Mouse (Mus musculus): ENCODE results near the gene Cacnb1. TPM values are rescaled to one million over a fixed set of nuclear protein-coding genes. Genes with fewer than 3 reads are reported as not detected.

Cacnb1 gene
- polyA plus RNA-seq, 1 experiment from 2014 or later: 6.1 TPM

DNA sequence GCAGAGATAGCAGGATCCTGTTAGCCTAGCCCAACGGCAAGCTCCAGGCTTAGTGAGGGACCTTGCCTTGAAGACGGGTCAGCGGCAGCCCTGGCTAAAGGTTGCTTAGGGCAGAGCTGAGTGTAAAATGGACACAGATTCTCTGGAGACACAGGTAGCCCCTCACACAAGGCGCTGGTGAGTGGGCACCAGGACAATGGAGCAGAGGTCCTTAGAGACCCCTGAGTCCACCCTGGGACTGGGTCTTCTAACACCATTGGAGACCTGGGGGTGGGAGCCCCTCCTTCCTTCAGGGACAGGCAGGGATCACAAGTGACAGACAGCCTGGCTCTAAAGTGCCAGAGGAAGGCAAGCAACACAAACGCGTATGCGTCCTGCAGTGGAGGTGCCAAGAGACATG is 52.1 kb downstream of the Cacnb1 start:
- WGBS (ENCODE audit: insufficient replicate concordance): 75% methylated on average over 7 of the region's 7 CpGs
- Histone ChIP-seq H3K4me1 (ENCODE audit: control insufficient read depth, insufficient read depth, low read length) (no peaks in the 10 kb centered on the region), H3K36me3 (ENCODE audit: control insufficient read depth, insufficient read depth, low read length) (no peaks in the 10 kb centered on the region), H3K4me3 (ENCODE audit: low read depth, low read length) (no peak overlapping the region), H3K27me3 (ENCODE audit: control insufficient read depth, insufficient read depth, low read length) (peaks cover 3% of the 10 kb centered on the region; the same call in 1 of the 2 replicates), H3K4me2 (no peak overlapping the region), H3K9me3 (replicated peaks; ENCODE audit: control insufficient read depth, low read length) (no peaks in the 10 kb centered on the region), H3K27ac (ENCODE audit: low read depth, low read length) (no peak overlapping the region), H3K9ac (ENCODE audit: low read depth, low read length) (no peak overlapping the region)
- no peak for ATAC-seq (replicated peaks; ENCODE audit: insufficient number of reproducible peaks, low FRiP score, low TSS enrichment)

DNA sequence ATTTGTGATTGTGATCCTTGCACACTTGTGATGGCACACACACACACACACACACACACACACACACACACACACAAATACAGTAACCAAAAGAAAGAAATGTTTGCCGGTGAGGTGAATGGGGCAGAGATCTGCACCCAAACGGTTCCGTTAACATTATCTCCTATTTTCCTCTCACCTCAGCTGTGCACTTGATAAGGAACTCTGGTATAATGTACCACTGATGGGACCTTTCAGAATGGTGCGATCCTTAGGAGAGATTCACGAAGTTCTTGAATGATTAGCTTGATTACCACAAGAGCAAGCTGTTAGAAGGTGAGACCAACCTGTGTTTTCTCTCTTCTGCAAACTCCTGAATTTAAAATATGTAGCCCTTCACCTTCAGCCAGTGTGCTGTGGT is 54.4 kb downstream of the Cacnb1 start:
- H3K36me3 ChIP-seq (ENCODE audit: control insufficient read depth, insufficient read depth, low read length): no peaks in the 10 kb centered on the region
- H3K27me3 ChIP-seq (ENCODE audit: control insufficient read depth, insufficient read depth, low read length): peaks cover 5% of the 10 kb centered on the region; the same call in 1 of the 2 replicates
- no peak overlapping the region for H3K9ac ChIP-seq (ENCODE audit: low read depth, low read length)
- no peaks in the 10 kb centered on the region for H3K9me3 ChIP-seq (replicated peaks; ENCODE audit: control insufficient read depth, low read length)
- no peak overlapping the region for H3K4me2 ChIP-seq
- H3K4me1 ChIP-seq (ENCODE audit: control insufficient read depth, insufficient read depth, low read length): no peaks in the 10 kb centered on the region
- H3K4me3 ChIP-seq (ENCODE audit: low read depth, low read length): no peak overlapping the region
- H3K27ac ChIP-seq (ENCODE audit: low read depth, low read length): no peak overlapping the region
- ATAC-seq (replicated peaks; ENCODE audit: insufficient number of reproducible peaks, low FRiP score, low TSS enrichment): no peak
- WGBS (ENCODE audit: insufficient replicate concordance): 54% methylated on average over 5 of the region's 5 CpGs

GRCm38 (mm10) chr11:97967114-97967513 is 55.7 kb downstream of the Cacnb1 start:
- Histone ChIP-seq H3K4me2 (no peak overlapping the region), H3K27ac (ENCODE audit: low read depth, low read length) (no peak overlapping the region), H3K9me3 (replicated peaks; ENCODE audit: control insufficient read depth, low read length) (no peaks in the 10 kb centered on the region), H3K4me3 (ENCODE audit: low read depth, low read length) (no peak overlapping the region), H3K9ac (ENCODE audit: low read depth, low read length) (no peak overlapping the region), H3K36me3 (ENCODE audit: control insufficient read depth, insufficient read depth, low read length) (no peaks in the 10 kb centered on the region), H3K4me1 (ENCODE audit: control insufficient read depth, insufficient read depth, low read length) (no peaks in the 10 kb centered on the region), H3K27me3 (ENCODE audit: control insufficient read depth, insufficient read depth, low read length) (peaks cover 5% of the 10 kb centered on the region; the same call in 1 of the 2 replicates)
- WGBS (ENCODE audit: insufficient replicate concordance): 43% methylated on average over 2 of the region's 2 CpGs
- no peak for ATAC-seq (replicated peaks; ENCODE audit: insufficient number of reproducible peaks, low FRiP score, low TSS enrichment)

GRCm38 (mm10) chr11:97960907-97961306 is 61.9 kb downstream of the Cacnb1 start:
- Histone ChIP-seq H3K36me3 (ENCODE audit: control insufficient read depth, insufficient read depth, low read length) (no peaks in the 10 kb centered on the region), H3K4me1 (ENCODE audit: control insufficient read depth, insufficient read depth, low read length) (no peaks in the 10 kb centered on the region), H3K4me2 (no peak overlapping the region), H3K27ac (ENCODE audit: low read depth, low read length) (no peak overlapping the region), H3K4me3 (ENCODE audit: low read depth, low read length) (no peak overlapping the region), H3K9me3 (replicated peaks; ENCODE audit: control insufficient read depth, low read length) (no peaks in the 10 kb centered on the region), H3K9ac (ENCODE audit: low read depth, low read length) (no peak overlapping the region), H3K27me3 (ENCODE audit: control insufficient read depth, insufficient read depth, low read length) (peaks cover 2% of the 10 kb centered on the region; the same call in 1 of the 2 replicates)
- ATAC-seq (replicated peaks; ENCODE audit: insufficient number of reproducible peaks, low FRiP score, low TSS enrichment): no peak
- WGBS (ENCODE audit: insufficient replicate concordance): 75% methylated on average over 1 of the region's 1 CpGs

- 70% methylated on average over 5 of the region's 5 CpGs for WGBS (ENCODE audit: insufficient replicate concordance)
- no peak for ATAC-seq (replicated peaks; ENCODE audit: insufficient number of reproducible peaks, low FRiP score, low TSS enrichment)
- no peaks in the 10 kb centered on the region for H3K9me3 ChIP-seq (replicated peaks; ENCODE audit: control insufficient read depth, low read length)
- no peaks in the 10 kb centered on the region for H3K36me3 ChIP-seq (ENCODE audit: control insufficient read depth, insufficient read depth, low read length)
- 0 out of 2 replicates have a peak, but pooled peaks cover 3% of the 10 kb centered on the region for H3K4me1 ChIP-seq (ENCODE audit: control insufficient read depth, insufficient read depth, low read length)
- no peak overlapping the region for H3K27ac ChIP-seq (ENCODE audit: low read depth, low read length)
- H3K4me3 ChIP-seq (ENCODE audit: low read depth, low read length): no peak overlapping the region
- H3K9ac ChIP-seq (ENCODE audit: low read depth, low read length): no peak overlapping the region
- peaks cover 2% of the 10 kb centered on the region; the same call in 1 of the 2 replicates for H3K27me3 ChIP-seq (ENCODE audit: control insufficient read depth, insufficient read depth, low read length)
- H3K4me2 ChIP-seq: no peak overlapping the region
These were observed 63.5 kb downstream of the Cacnb1 start for GRCm38 (mm10) chr11:97959300-97959680.

GRCm38 (mm10) chr11:97958641-97959299 is 64.1 kb downstream of the Cacnb1 start:
- Histone ChIP-seq H3K4me1 (ENCODE audit: control insufficient read depth, insufficient read depth, low read length) (0 out of 2 replicates have a peak, but pooled peaks cover 3% of the 10 kb centered on the region), H3K9me3 (replicated peaks; ENCODE audit: control insufficient read depth, low read length) (no peaks in the 10 kb centered on the region), H3K27ac (ENCODE audit: low read depth, low read length) (no peak overlapping the region), H3K27me3 (ENCODE audit: control insufficient read depth, insufficient read depth, low read length) (no peaks in the 10 kb centered on the region; the same call in 1 of the 2 replicates), H3K4me3 (ENCODE audit: low read depth, low read length) (no peak overlapping the region), H3K36me3 (ENCODE audit: control insufficient read depth, insufficient read depth, low read length) (no peaks in the 10 kb centered on the region), H3K9ac (ENCODE audit: low read depth, low read length) (no peak overlapping the region), H3K4me2 (no peak overlapping the region)
- ATAC-seq (replicated peaks; ENCODE audit: insufficient number of reproducible peaks, low FRiP score, low TSS enrichment): no peak
- 68% methylated on average over 7 of the region's 7 CpGs for WGBS (ENCODE audit: insufficient replicate concordance)

DNA sequence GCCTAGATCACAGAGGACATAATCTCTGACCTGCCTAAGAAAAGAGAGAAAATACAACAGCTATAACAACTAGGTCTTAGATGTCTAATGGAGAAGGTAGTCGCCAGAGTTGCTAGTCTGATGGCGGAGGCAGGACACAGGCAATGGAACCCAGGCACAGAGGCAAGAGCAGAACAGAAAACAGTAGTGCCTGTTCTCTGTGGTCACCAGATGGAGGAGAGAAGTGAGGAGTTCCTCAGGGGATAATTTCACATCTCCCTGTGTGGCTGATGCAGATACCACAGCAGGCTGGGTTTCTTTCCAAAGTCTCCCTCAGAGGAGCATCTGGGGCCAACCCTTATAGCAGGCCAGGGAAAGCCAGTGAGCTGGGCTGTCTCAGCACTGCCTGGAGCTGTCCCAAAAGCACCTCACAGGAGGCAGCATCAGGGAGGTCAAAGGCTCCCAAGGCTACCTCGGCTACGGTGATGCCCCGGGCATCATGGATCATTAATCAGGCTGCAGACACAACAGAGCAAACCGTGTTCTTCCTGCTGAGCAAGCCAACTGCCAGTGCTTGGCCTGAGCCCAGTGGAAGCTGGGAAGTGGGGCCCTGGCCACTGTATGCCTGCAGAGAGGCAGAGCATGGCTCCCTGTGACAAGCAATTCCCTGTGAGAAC is 65.8 kb downstream of the Cacnb1 start:
- H3K4me1 ChIP-seq (ENCODE audit: control insufficient read depth, insufficient read depth, low read length): 0 out of 2 replicates have a peak, but pooled peaks cover 3% of the 10 kb centered on the region
- no peak overlapping the region for H3K4me2 ChIP-seq
- no peaks in the 10 kb centered on the region; the same call in 1 of the 2 replicates for H3K27me3 ChIP-seq (ENCODE audit: control insufficient read depth, insufficient read depth, low read length)
- ATAC-seq (replicated peaks; ENCODE audit: insufficient number of reproducible peaks, low FRiP score, low TSS enrichment): no peak
- H3K9me3 ChIP-seq (replicated peaks; ENCODE audit: control insufficient read depth, low read length): no peaks in the 10 kb centered on the region
- no peak overlapping the region for H3K4me3 ChIP-seq (ENCODE audit: low read depth, low read length)
- no peak overlapping the region for H3K27ac ChIP-seq (ENCODE audit: low read depth, low read length)
- no peaks in the 10 kb centered on the region for H3K36me3 ChIP-seq (ENCODE audit: control insufficient read depth, insufficient read depth, low read length)
- WGBS (ENCODE audit: insufficient replicate concordance): 65% methylated on average over 6 of the region's 6 CpGs
- no peak overlapping the region for H3K9ac ChIP-seq (ENCODE audit: low read depth, low read length)

GRCm38 (mm10) chr11:97955915-97956314 is 66.9 kb downstream of the Cacnb1 start:
- Histone ChIP-seq H3K36me3 (ENCODE audit: control insufficient read depth, insufficient read depth, low read length) (no peaks in the 10 kb centered on the region), H3K9ac (ENCODE audit: low read depth, low read length) (no peak overlapping the region), H3K27ac (ENCODE audit: low read depth, low read length) (no peak overlapping the region), H3K27me3 (ENCODE audit: control insufficient read depth, insufficient read depth, low read length) (no peaks in the 10 kb centered on the region; the same call in 1 of the 2 replicates), H3K4me3 (ENCODE audit: low read depth, low read length) (no peak overlapping the region), H3K4me2 (no peak overlapping the region), H3K4me1 (ENCODE audit: control insufficient read depth, insufficient read depth, low read length) (0 out of 2 replicates have a peak, but pooled peaks cover 3% of the 10 kb centered on the region), H3K9me3 (replicated peaks; ENCODE audit: control insufficient read depth, low read length) (no peaks in the 10 kb centered on the region)
- WGBS (ENCODE audit: insufficient replicate concordance): 55% methylated on average over 4 of the region's 4 CpGs
- no peak for ATAC-seq (replicated peaks; ENCODE audit: insufficient number of reproducible peaks, low FRiP score, low TSS enrichment)
